Mouse (Mus musculus) thymus, postnatal 14 days (tissue): ENCODE data around the gene Pde10a.

Source experiments
- DNase-seq: peaks from one replicate; pipeline ENCODE4 v3.0.0; 2021

Gene Pde10a

GRCm38 (mm10) chr17:8526815-8527261 lies 1.7 kb downstream of the Pde10a start:
- DNase-seq = no peak

GRCm38 (mm10) chr17:8528641-8529040 lies 3.5 kb downstream of the Pde10a start:
- no peak for DNase-seq

- DNase-seq = no peak
Observed at GRCm38 (mm10) chr17:8532609-8533008, 7.4 kb downstream of the Pde10a start.

- DNase-seq = peak; percentile 51
Observed at GRCm38 (mm10) chr17:8533828-8534227, 8.7 kb downstream of the Pde10a start.

- DNase-seq = no peak
Observed at GRCm38 (mm10) chr17:8536522-8536921, 11.3 kb downstream of the Pde10a start.

GRCm38 (mm10) chr17:8538102-8538501 lies 12.9 kb downstream of the Pde10a start:
- peak; percentile 71 for DNase-seq

- DNase-seq = no peak
Observed at GRCm38 (mm10) chr17:8541974-8542538, 16.9 kb downstream of the Pde10a start.

GRCm38 (mm10) chr17:8546366-8546765 lies 21.2 kb downstream of the Pde10a start:
- DNase-seq = no peak

- DNase-seq = peak; percentile 51
Observed at GRCm38 (mm10) chr17:8548733-8549132, 23.6 kb downstream of the Pde10a start.

GRCm38 (mm10) chr17:8551641-8552040 lies 26.5 kb downstream of the Pde10a start:
- no peak for DNase-seq

GRCm38 (mm10) chr17:8552346-8553035 lies 27.3 kb downstream of the Pde10a start:
- DNase-seq = no peak

- DNase-seq = no peak
Observed at GRCm38 (mm10) chr17:8553601-8554000, 28.4 kb downstream of the Pde10a start.

GRCm38 (mm10) chr17:8554219-8554618 lies 29.0 kb downstream of the Pde10a start:
- no peak for DNase-seq

- DNase-seq = no peak
Observed at GRCm38 (mm10) chr17:8555785-8556184, 30.6 kb downstream of the Pde10a start.

- no peak for DNase-seq
Observed at GRCm38 (mm10) chr17:8556223-8556622, 31.1 kb downstream of the Pde10a start.

- DNase-seq = no peak
Observed at GRCm38 (mm10) chr17:8557926-8558325, 32.8 kb downstream of the Pde10a start.

GRCm38 (mm10) chr17:8562101-8562885 lies 37.1 kb downstream of the Pde10a start:
- DNase-seq = peak; percentile 71

- DNase-seq = peak; percentile 66
Observed at GRCm38 (mm10) chr17:8562886-8563280, 37.7 kb downstream of the Pde10a start.

- DNase-seq = no peak
Observed at GRCm38 (mm10) chr17:8566850-8567249, 41.7 kb downstream of the Pde10a start, which contains the start of gene Gm17087. TSS of gene Gm17087 (minus strand) at chr17:8566950.

- DNase-seq = no peak
Observed at GRCm38 (mm10) chr17:8573542-8574260, 48.5 kb downstream of the Pde10a start.

- DNase-seq = peak; percentile 43
Observed at GRCm38 (mm10) chr17:8580360-8580759, 55.2 kb downstream of the Pde10a start.

GRCm38 (mm10) chr17:8581579-8581978 lies 56.4 kb downstream of the Pde10a start:
- no peak for DNase-seq
